Mouse (Mus musculus) thymus, postnatal 10 days (tissue): ENCODE data around the gene Slc26a6.

ENCODE experiments used
- DNase-seq, 2 experiments: peaks; one replicate each; pipeline ENCODE4 v3.0.0; 2021; ENCODE audit warnings: low spot score in 2 of 2

Gene Slc26a6

DNA sequence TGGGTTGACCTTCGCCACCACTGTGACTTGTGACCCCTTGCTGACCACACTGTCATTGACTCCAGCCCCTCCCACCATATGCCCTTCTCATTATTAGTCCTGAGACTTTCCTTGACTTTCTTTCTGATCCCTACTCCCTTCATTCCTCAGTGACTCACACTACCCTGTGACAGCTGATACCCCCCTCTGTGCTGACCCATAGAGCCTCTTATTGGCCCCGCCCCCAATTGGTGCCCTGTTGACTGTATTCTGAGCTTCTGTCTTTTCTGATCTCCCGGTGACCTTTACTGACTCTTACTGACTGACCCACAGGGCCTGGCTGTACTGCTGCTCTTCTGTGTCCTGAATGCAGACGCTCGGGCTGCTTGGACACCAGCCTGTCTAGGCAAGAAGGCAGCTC, 7.7 kb upstream of the Slc26a6 start:
- no peak for DNase-seq

DNA sequence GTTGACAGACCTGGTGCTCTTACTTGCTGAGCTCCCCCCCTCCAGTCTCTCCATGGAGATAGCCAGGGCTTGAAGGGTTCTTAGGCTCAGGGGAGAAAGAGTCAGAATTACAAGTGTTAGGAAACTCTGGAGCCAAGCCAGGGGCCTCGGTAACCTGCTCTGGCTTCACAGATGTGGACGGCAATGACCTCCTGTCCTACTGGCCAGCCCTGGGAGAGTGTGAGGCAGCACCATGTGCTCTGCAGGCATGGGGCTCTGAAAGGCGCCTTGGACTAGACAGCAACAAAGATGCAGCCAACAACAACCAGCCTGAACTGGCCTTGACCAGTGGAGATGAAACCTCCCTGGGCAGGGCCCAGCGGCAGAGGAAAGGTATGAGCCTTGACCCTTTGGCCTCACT, 5.7 kb upstream of the Slc26a6 start:
- no peak for DNase-seq

DNA sequence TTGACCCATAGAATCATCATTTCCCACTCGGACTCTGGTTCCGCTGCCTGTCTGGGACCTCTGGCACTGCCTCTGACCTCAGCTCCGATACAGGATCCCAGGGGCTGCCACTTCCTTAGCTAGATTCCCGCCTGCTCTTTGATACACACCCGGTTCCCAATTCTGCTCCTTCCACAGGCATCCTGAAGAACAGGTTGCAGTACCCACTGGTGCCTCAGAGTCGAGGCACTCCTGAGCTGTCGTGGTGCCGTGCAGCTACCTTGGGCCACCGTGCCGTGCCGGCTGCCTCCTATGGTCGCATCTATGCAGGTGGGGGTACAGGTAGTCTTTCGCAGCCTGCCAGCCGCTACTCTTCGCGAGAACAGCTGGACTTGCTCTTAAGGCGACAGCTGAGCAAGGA, 4.7 kb upstream of the Slc26a6 start:
- no peak for DNase-seq

DNA sequence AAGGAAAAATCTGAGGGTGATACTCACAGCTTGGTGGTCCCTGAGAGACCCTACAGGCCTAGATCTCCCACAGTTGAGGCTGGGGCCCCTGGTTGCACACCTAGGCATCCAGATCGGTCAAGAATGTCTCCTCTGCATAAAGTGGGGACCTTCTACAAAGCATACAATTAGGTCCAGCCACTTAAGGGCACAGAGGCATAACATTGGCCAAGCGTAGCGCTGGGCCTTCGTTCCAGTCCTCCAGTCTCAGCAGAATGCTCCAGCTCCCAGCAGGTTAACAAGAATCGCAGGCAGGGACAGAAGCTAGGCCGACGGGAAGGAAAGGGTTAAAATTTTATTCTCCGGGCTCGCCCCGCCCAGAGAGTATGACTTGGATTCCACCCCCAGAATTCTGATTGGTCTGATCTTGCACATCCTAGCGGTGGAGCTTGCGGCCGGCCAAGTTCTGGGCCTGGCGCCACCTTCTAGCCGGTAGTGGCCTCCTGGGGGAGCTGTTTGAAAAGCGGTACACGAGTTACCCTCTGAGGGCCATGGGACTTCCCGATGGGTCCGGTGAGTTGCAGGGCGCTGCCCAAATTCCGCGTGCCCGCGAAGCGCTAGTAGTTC, 655 bp downstream of the Slc26a6 start:
- DNase-seq, result peak; percentile 81 to 84

DNA sequence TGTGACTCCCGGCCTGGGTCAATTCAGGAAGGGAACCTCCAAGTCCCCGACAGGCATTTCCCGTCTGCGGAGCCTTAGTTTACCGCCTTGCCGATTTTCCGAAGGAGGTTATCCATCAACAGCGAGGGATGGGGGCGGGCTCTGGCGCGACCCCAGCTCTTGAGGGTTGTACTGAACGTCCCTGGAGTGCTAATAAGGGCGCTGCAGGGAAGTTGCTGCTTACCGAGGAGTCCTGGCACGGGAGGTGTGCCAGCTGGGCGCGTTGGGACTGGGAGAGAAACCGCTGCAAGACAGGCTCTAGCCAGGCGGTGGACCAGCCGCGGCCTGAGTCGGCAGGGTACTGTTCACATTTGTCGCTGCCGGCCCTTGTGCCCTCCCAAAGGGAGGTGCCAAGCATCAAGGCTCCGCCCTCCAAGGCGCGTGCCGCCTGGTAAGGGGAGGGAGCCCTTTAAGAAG, 1.2 kb downstream of the Slc26a6 start:
- peak; percentile 76 for DNase-seq

DNA sequence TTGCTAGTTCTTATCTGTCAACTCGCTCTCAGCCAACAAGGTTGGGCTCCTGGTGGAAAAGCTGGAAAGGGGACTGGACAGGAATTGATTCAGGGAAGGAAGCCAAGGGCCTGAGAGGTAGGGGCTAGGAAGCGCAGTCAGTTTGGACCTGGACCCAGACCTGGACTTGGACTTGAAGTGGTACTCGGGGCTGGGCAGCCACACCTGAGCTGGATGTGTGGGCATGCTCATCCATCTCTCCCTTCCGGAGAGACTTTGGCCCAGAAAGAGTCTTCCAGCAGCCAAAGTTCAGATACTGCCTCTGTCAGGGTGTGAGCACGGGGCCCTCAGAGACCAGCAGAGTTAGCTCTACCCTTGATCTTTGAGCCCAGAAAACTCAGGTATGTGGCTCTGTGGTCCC, 2.3 kb downstream of the Slc26a6 start:
- no peak for DNase-seq

DNA sequence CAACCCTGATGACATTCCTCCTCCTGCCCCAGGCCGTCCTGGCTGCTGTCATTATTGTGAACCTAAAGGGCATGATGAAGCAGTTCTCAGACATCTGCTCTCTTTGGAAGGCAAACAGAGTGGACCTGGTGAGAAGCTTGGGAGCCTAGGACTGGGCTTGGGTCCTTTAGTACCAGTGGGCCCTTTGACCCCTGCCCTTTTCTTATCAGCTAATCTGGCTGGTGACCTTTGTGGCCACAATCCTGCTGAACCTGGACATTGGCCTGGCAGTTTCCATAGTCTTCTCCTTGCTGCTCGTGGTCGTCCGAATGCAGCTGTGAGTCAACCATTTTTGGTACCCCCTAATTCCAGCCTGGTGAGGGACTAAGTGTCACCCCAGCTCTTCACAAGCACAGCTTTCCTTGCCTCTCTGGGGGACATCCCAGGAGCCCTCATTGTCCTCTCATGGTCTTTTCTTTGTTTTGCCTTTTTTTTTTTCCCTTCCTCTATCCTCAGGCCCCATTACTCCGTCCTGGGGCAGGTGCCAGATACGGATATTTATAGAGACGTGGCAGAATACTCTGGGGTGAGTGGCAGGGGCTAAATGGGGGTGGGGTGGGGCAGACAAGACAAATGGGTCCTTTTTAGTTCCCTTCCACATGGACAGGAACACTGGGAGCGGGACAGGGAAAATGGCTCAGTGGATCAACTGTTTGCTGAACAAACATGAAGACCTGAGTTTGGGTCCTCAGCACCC, 5.9 kb downstream of the Slc26a6 start:
- no peak for DNase-seq

DNA sequence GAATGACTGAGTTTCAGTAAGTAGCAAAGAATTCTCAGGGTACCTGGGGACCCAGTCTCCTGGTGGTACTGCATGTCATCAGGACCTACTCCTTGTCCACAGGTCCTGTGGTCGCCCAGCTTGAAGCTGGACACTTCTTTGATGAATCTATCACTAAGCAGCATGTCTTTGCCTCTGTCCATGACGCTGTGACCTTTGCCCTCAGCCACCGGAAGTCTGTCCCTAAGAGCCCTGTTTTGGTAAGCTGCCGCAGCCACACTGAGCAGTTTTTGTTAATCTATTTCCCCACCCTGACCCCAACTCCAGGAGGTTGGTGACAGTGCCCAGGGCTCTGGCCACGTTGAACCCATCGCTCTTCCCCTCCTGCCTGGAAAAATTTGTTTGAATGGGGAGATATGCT, 59.2 kb downstream of the Slc26a6 start:
- no peak for DNase-seq

DNA sequence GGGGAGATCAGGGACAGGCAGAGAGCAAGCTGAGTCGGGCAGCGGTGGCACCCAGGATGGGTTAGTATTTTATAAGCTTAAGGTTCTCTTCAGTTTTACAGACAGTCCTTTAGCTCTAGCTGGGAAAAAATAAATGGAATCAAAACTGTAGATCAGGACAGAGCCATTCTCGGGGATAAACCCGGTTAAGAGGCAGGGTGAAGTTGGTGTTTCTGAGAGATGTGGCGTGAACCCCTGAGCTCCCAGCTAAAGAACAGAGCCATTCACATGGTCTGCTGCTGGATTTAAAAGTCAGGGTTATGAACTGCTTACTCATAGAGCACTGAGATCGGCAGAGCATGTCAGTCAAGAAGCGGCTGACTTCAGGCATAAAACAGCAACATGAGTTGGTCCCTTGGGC, 60.1 kb downstream of the Slc26a6 start:
- no peak for DNase-seq

DNA sequence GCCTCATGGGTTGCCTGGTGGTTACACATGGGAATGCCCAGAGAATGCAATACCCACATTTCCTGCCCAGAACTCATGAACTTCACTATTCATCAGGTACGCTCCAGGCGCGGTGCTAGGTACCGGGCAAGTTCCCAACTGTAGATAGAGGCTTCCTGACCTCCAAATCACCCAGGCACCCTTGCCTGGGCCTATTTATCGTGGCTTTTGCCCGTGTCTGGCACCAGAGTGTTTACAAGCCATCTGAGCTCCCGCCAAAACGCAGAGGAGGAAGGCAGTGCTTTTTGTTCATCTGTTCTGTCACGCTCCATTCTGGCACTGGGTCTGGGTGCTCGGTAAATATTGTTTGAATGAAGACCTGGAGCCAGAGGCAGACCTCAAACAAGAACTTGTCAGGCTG, 60.5 kb downstream of the Slc26a6 start:
- DNase-seq, result no peak

DNA sequence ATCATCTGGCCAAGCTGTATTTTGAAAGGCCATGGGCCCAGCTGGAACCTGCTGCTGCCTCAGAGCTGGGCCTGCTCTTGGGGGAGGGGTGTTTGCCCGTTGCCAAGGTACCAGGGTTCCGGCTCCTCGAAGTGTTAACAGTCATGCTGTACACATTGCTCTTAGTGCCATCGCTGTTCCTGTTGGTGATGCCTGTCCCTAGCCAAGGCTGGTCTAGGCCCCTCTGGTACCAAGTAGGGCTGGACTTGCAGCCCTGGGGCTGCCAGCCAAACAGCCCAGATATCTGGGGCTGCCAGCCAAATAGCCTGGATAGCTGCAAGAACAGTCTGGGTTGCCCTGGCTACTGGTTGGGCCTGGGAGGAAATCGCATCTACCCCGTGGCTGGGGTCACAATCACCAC, 61.4 kb downstream of the Slc26a6 start, which contains the start of gene Tmem89:
Gene Tmem89 (plus strand): TSS at position 129 of the 400 bp plus-strand sequence.
- no peak for DNase-seq

DNA sequence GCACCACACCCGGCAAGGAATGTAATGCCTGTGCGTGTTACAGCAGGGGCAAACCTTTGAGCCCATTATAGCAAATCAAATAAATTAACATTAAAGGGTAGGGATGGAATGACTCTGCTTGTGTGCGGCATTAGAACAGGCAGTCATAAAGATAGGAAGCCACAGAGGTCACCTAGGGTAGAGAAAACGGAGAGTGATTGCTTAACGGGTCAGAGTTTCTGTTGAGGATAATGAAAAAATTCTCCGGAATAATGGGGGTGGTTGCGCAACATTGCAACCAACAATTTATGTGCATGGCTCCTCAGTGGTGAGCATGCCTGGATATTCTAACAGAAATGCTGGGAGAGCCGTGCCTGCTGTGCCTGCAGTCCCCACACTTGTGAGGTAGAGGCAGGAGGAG, 72.8 kb downstream of the Slc26a6 start:
- no peak for DNase-seq

DNA sequence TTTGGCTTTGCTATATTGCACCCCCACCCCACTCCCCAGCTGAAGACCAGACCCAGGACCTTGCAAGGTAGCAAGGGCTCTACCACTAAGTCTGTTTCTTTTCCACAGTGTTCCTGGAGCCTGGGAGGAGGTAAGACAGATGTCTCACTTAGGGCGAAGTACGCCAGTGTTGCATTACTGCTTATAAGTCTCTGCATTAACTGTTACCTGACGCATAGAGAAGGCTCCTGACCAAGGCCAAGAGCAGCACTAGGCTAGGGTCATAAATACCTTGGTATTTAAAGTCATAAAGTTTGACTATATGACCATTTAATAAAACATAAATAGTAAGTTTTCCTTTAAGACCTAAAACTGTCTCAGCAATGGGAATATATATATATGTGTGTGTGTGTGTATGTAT, 75.3 kb downstream of the Slc26a6 start:
- DNase-seq, result no peak

DNA sequence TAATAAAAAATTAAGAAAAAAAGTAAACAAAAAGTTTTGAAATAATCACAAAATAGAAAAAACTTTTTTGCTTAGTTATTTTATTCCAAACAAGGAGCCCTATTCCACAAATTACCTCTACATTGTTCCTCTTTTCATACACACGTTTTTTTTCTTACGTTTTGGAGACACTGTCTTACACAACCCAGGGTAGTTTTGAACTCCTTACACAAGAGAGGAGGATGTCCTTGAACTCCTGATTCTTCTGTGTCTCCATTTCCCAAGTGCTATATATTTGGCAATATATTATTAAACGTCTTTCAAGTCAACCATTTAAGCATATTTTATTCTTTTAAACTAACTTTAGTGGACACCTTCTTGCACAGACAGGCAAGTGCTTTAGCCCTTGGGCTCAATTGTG, 82.9 kb downstream of the Slc26a6 start:
- DNase-seq, result no peak

DNA sequence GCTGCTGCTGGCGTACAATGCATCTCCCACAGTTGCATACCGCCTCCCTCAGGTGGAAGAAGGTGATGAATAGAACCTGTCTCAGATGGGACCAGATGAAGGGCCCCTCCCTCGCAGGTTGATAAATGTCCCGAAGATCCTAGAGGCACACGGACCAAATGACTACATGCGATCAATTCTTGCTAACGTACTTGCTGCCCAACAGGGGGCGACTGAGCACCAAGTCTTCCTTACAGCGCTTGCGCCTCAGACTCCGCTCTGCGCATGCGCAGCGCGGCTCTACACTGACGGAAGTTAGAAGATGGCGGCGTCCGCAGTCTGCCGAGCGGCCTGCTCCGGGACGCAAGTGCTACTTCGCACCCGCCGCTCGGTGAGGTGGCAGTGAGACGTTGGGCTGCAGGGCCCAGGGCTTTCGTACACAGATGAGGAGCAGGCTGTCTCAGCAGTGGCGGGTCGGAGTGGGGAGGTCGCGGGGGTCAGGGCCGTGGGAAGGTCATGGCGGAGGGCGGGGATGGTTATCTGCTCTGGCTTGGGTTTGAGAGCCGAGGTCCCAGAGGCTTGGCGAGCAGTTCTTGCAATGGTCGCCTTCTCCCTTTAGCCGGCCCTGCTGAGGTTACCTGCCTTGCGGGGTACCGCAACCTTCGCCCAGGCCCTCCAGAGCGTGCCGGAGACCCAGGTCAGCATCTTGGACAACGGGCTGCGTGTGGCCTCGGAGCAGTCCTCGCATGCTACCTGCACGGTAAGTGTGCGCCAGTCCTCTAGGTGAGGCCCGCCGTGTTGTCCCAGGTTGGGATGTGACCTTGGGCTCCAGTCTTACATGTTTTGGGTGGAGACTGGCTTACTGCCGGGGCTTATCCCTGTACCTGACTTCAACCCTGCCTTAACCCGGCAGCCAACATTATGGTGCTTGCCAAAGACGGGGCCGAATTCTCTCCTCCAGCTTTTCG, 83.6 kb downstream of the Slc26a6 start, which contains the start of gene Uqcrc1:
Gene Uqcrc1 (plus strand): TSS at position 216 of the 947 bp plus-strand sequence.
- DNase-seq, result peak; percentile 85 to 96

DNA sequence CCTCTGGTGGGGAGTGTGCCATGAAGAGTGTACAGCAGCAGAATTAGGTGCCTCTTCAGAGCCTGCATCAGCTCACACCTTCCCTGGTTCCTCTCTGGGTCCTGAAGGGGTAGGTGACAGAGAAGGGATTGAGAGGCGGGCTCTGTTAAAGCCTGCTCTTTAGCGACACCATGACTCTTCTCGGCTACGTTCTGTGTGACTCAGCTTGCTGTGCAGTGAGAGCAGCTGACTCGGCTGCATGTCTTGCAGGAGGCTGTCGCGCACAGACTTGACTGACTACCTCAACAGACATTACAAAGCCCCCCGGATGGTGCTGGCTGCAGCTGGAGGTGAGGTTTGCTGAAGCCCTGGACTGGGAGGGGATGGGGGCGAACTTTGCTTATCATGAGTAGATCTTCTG, 92.0 kb downstream of the Slc26a6 start:
- DNase-seq, result no peak

DNA sequence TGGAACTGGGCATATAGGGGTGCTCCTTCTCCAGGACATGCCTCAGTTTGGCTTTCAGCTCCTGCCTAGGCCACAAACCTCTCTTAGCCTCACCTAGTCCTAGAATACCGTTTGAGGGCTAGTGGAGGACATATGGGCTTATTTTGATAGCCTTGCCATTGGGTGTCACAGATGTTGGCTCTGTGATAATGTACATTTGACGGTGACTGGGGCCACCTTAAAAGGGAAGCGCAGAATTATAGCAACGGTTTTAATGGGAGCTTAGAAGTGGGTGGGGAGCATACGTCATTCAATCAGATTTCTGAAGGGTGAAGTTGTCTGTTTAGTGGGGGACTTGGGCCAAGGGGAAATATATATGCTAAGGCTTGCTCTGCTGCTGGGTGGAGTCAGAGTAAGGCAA, 92.5 kb downstream of the Slc26a6 start:
- DNase-seq, result no peak

DNA sequence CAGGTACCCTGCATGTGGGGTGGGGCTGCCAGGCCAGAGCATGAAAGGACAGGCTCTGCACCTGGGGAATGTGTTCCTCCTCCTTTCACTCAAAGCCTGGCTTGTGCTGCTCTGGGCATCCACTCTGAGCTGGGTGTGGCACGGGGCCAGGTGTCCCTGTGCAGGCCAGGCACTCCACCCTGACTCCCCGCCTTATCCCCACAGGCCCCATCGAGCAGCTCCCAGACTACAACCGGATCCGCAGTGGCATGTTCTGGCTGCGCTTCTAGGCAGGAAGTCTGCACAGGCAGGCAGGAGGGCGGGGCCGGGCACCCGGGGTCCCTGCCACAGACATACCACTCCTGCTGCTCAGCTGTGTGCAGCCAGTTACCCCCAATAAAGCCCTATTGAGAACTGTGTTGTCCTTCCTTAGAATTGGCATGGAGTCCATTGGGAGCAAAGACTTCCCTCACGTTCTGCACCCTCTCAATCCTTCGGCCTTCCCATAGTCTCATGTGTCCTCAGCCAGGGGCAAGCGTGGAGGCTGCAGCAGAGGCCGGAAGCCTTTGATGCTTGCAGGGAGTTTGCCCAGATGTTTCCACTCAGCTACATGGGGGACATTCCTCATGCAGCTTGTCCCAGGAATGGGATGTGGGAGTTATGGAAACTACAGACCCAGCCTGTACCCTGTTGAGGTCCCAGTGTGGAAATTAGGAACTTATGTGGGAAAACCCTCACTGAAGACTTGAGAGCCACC, 96.3 kb downstream of the Slc26a6 start:
- DNase-seq, result no peak

DNA sequence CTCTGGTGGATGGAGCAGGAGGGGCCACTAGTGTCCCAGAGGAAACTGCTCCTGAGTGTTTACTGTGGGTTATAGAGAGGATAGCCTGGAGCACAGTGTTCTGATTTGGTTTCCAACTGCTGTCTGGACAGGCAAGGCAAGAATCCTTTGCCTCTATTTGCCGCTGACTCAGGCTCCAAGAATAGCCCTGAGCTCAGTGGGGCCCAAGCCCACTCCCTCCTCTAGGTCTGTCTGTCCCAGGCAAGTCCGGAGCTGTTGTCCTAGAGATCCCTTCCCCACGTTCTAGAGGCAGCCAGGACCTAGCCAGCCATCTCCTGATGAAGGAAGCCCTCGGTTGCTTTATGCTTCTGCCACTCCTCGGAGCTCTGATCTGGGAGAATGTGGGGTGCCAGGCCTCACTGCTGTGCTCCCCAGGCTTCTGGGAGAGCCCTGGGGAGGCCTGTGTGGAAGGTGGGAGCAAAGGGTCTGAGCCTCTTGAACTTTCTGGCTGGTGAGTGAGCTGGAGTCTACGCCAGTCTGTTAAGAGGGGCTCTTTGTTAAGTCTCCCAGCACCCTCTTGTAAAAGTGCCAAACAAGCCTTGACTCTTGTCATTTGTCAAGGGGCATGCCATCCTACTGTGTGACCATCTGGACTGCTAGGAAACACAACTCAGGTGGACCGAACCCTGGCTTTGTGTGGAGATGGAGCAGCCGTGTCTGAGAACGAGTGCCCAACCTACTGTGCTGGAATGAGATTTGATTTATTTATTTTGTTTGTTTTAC, 97.1 kb downstream of the Slc26a6 start:
- no peak for DNase-seq

DNA sequence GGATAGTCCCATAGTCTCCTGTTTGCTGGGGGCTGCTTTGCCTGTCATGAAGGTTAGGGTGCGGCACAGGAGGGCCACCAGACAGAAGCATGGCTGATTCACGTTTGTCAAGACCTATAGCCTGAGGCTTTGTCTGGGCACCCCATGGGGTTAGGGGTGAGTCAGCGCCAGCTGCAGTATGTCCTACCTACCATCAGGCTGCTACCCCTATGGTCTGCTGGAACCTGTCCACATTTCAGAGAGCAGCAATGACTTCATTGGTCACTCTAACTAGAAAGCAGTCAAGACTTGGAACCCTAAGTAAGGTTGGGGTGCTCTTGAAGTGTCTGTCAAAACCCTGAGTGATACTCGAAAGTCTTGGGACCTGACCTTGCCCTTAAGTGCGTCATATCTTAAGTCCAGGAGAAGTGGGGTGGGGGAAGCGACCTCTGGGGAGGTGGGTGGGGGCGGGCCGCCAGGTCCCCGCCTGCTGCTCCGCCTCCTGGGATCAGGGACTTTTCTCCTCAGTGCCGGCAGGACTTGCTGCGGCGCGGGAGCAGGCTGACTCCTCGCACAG, 100.1 kb downstream of the Slc26a6 start, which contains the start of gene Col7a1:
Gene Col7a1 (plus strand): TSS at position 506 of the 556 bp plus-strand sequence.
- DNase-seq, result no peak
